Mouse (Mus musculus) heart, embryonic 10.5 days (tissue): ENCODE data around the gene Usp1. TPM values are rescaled to one million over a fixed set of nuclear protein-coding genes. Genes with fewer than 3 reads are reported as not detected.

Source experiments
- polyA plus RNA-seq: library from polyadenylated mRNA; unstranded; fragments of >200 nt; fragmentation: Nextera tagmentation; extraction: Ambion mirVana; gene quantifications from 2 replicates; pipeline ENCODE4 v1.2.1, GENCODE M21; 2016

Gene Usp1
- polyA plus RNA-seq, 1 experiment from 2014 or later: 80.7 TPM

Other genes starting within 250 kb of the Usp1 start
- gene L1td1, start 197.1 kb upstream of the Usp1 start, polyA plus RNA-seq: 0.14 and 0.30 TPM in 2 replicates
- 0.34 and 0.60 TPM in 2 replicates for gene Kank4, start 106.3 kb upstream of the Usp1 start, polyA plus RNA-seq
- gene I0C0044D17Rik, start 100.0 kb upstream of the Usp1 start, polyA plus RNA-seq: not detected in 2 replicates
- gene Angptl3, start 107.1 kb downstream of the Usp1 start, polyA plus RNA-seq: 0.47 and 1.9 TPM in 2 replicates
- 41.3 and 46.6 TPM in 2 replicates for gene Dock7, start 197.1 kb downstream of the Usp1 start, polyA plus RNA-seq